Mouse (Mus musculus) bone marrow, adult 2 months (tissue): ENCODE measurements around the gene Bcl7a.

Experiments used
- CTCF ChIP-seq: fragments of 200-500 bp; IDR thresholded peaks from 2 replicates; pipeline ENCODE4 v1.5.1; 2011; ENCODE audit warnings: low read length, control low read depth; ENCODE audit not compliant: control insufficient read depth, insufficient read depth
- POLR2A ChIP-seq: fragments of 200-500 bp; IDR thresholded peaks from 2 replicates; pipeline ENCODE4 v1.6.1; 2011; ENCODE audit warnings: low read depth, mild to moderate bottlenecking, control low read depth, low read length, borderline replicate concordance; ENCODE audit not compliant: control insufficient read depth

DNA sequence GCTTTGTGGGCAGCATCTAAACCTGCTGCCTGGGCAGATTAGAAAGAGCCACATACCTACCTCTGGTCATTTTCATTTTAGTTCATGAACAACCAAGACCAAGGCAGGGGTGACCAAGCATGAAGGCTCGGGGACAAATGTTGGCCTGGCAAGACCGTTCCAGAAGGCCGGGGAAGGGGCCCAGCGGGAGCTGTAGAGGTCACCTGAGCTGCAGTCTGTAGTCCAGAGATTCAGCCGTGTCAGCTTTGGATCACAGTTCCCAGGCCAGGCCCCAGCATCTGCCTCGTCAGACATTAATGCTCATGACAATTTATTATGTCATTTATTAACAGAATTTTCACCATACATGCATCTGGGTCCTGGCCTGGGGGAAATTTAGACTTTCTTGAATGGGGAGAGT lies 15.8 kb downstream of the Bcl7a start:
- TF ChIP-seq CTCF (no peak), POLR2A (no peak)
